Mouse (Mus musculus): Measurements from ENCODE around the gene Rprd1b. TPM values are rescaled to one million over a fixed set of nuclear protein-coding genes. Genes with fewer than 3 reads are reported as not detected.
A peak's percentile ranks its signal among the peaks of the same experiment; 100 is the strongest.

Gene Rprd1b
- total RNA-seq, 2 experiments from 2014 or later = 34.7 to 35.1 TPM

DNA sequence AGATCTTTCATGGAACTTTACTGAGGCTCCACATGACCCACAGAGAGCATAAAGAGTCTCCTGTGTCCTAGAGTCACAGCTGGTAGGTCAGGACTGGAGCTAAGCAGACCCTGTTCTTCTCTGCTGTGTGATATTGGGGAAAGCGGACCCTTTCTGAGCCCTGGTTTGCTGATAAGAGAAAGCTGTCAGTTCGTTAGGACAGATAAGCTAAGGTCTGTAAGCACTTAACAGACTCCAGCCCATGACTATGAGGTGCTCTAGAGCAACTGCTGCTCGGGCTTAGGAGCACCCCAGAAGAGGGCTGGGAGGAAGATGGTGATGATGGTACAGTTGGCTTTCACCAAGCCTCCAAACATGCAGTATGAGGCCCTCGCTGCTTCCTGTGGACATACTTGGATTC lies 90.8 kb downstream of the Rprd1b start:
- DNase-seq = no peak
- intact Hi-C loops (cut with DNase I) = no loop called here

DNA sequence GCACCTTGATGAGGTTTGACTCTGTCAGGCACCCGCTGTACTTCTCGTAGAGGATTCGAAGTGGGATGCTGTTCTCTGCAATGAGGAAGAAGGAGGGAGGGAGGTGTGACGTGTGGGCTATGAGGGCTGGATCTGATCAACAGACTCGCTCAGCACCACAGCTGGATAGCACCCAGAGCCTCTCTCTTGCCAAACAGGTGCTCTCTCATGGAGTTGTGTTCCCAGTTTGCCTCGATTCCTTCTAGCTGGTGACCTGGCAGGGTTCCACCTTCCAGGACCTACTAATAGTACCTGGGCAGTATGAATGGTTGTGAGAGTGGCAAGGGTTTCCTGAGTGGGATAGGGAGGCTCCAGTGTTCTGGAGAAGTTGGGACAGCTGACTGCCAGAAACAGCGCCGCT lies 91.9 kb downstream of the Rprd1b start:
- intact Hi-C loops (cut with DNase I) = no loop called here
- DNase-seq = no peak

DNA sequence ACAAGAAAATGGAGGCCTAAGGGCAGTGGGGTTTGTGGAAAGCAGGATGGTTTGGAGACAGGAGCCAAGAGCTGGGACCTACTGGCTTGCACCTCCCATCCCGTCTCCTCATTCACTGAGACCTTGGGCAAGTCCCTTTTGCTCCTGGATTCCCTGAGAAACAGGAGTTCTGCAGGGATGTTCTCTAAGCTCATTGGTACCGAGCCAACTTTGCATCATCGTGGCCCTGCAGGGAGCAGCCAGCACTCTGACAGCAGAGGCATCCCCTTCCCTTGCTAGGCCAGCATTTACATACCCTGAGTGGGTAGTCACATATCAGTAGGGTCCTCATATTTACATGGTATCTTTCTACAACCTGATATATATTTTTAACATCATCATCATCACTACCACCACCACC lies 92.6 kb downstream of the Rprd1b start:
- DNase-seq = no peak
- intact Hi-C loops (cut with DNase I) = no loop called here

DNA sequence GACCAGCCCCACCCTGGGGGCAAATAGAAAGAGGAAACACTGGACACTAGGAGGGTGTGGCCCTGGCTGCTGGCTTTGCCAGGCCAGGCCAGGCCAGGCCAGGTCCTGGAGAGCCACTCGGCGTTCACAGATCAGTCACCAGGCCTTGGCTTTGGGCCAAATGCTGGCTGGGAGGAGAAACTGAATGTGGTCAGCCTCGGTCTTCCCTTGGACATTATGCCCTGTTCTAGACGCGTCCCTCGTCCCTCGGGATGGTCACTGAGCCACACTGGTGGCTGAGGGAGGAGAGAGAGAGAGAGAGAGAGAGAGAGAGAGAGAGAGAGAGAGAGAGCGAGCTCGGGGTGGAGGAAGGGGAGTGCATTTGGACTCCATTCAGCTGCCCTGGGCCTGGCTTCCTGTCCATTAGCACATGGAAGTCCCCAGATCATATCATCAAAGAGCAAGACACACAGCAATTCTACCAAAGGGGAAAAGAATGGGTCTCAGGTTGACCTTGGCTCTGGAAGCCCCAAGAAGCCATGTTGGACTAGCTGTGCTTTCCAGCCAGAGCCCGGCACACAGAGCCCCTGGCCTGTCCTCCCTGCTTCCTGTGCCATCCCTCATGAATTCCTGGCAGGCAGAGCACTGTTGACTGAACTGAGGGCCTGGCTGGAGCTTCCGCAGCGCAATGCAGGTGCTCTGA lies 93.5 kb downstream of the Rprd1b start:
- peak; percentile 68 for DNase-seq
- intact Hi-C loops (cut with DNase I) = no loop called here

DNA sequence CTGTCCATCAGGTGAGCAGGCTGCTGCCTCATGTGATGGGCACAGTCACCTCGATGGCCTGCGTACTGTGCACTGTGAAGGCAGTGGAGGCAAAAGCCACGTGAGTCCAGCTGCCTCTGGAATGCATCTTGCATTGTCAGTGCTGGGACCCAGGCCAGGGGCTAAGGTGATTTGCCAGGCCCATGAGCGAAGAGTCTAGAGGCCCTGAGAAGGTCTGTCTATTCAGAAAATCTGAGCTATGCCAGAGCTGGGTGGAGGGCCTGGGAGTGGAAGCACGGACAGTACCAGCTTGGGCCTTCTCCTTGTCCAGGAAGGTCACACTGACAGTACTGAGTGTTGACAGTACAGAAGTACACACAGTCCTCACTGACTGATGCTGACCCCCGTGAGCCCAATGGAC lies 94.5 kb downstream of the Rprd1b start:
- intact Hi-C loops (cut with DNase I) = no loop called here
- no peak for DNase-seq

DNA sequence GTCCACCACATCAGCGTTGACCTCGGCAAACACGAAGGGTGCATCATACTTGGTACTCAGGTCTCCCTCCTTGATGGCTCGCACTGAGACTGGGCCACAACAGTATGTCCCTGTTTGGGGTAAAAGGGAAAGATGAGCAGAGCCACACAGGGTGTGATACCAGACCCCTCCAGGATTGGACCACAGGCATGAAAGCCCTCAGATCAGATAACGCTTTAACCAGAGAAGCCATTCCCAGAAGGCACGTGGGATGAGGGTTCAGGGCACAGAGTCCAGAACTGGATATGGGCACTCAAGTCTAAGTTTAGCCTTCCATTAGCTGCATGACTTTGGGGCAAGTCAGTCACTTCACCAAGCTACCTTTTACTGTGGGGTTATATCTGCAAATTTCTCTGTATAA lies 98.9 kb downstream of the Rprd1b start:
- no peak for DNase-seq
- intact Hi-C loops (cut with DNase I) = no loop called here

DNA sequence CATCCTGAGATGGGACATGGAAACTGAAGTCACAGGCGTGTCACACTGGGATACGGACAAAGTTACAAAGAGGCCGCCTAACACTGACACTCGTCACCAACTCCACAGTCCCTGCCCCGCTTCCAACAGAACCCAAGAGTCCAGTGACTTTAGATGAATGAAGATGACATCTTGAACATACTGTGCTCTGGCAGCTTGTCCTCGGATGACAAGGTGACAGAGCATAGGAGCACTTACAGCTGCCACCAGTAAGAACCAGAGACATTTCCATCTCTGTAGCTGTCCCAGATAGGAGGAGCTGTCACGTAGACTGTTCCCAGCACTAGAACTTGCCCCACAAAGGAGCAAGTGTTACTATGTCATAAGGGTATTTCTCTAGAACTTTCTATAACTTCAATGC lies 99.6 kb downstream of the Rprd1b start:
- DNase-seq = no peak
- intact Hi-C loops (cut with DNase I) = no loop called here

DNA sequence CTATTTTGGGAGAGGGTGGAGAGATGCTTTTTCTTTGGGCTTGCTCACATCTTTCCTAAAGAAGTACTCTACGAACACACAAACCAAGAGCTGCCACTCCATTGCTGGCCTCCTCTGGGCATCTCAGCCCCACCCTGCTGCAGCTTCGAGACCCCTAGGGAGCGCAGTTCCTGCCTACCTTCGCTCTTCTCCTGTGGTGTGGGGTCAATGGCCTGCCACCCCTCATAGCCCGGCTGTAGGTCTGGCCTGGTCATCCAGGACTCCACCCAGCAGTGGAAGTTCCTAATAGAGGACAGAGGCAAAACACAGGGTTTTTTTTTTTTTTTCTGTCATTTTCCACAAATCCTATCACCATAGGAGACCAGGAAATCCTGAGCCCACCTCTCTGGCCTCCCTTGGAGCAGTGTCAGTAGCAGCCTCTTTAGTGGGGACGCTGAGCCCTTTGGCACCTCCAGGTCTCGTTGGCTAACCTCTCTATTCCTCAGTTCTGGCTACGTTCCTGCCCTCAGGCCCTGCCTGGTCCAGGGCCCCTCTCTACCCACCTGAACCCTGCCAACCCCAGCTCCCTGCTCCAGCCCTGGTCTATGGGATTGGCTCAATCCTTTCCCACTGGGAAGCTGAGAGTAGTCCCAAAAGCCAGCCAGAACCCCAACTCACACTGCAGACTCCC lies 100.3 kb downstream of the Rprd1b start:
- no peak for DNase-seq
- intact Hi-C loops (cut with DNase I) = no loop called here

DNA sequence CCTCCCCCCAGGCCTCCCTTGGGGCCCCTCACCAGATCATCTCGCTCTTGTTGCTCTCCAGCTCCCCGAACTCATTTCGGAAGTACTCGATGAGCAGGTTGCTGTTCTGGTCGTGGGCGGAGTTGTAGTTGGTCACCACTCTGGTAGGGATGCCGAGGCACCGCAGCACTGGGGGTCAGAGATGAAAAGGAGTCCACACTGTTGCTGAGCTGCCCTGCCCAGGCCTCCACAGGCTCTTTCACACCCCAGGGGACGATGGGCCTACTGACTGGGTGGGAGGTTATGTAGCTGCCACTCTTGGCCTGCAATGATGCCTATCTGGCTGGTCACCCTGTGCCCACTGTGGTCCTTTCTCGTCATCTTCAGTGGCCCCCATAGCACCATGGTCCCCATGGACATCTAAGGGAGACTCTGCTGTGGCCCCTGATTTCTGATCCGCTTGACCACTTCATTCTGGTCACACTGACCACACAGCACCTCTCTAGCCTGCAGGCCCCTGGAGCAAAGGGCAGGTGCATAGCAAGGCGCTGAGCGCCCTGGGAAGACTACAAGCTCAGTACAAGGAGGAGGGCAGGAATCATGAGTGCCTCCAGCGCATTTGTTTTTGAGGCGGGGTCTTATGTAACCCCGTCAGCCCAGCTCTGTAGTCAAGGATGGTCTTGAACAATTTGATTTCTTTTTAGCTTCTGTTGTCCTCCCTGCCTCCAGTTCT lies 101.2 kb downstream of the Rprd1b start:
- intact Hi-C loops (cut with DNase I) = no loop called here
- DNase-seq = no peak

DNA sequence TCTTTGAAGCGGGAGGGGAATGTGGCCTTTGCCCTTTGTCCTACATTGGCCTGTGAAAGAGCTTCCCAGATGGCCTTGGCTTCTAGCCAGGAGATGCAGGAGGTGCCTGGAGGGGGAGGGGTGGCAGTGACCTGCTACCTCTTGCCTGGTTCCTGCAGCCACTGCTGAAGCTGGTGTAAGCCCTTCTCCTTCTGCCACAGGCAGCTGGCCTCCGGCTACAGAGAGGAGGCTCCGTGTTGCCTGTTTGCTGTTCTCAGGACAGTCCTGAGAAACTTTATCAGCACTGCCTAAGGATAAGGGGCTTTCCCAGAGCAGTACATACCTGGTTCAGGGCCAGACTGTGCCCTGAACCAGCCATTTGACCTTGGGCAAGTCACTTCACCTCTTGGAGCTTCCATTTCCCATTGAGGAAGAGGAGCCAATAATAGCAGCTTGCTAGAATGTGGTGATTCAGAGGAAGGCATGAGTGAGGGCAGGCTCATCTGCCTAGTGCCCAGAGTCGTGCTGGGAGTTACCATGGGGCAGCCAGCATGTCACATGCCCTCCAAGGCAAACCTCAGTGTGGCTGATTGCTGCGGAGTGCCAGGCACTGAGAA lies 102.2 kb downstream of the Rprd1b start:
- intact Hi-C loops (cut with DNase I) = no loop called here
- DNase-seq = peak; percentile 61

DNA sequence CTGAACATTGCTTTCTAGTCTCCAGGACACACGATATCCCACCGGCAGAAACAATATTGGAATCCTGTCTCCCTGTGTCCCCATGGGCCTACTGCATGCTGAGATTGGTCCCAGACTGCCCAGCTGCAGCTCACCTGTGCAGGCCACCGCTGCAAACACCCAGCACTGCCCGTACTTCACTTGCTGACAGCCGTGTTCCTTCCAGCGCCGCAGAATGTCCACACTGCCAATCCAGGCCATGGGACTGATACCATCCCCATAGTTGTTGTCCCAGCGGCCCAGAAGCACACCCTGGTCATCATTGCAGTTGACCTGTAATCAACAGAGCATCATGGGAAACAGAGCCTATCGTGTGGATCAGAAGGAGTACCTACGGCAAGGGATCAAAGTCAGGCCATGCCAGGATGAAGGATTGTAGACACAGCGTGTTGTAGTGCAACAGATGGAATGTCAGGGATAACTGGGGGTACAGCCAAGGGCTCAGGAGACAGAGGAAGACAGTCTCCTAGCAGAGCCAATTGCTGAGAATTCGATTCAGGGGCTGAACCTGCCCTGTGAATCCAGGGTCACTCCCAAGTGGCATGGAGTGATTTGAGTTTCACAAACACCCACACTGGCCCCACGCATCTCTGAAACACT lies 103.0 kb downstream of the Rprd1b start:
- DNase-seq = no peak
- intact Hi-C loops (cut with DNase I) = no loop called here

DNA sequence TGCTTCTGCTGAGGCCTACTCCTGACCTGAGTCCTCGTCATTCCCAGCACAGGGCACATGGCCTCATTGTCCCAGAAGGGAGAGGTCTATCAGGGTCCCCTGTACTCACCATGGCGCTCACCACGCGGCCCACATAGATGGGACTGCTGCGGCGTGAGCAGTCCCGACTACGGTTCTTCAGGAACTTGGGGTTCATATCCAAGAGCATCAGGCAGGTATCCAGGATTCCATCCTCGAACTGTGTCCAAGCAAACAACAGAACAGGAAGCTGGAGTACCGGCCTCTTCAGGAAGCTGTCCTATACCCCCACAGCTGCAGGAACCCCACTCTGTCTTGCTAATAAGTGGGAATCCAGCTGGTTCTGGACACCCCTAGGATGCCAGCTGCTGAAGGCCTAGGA lies 104.0 kb downstream of the Rprd1b start:
- no peak for DNase-seq
- intact Hi-C loops (cut with DNase I) = no loop called here

DNA sequence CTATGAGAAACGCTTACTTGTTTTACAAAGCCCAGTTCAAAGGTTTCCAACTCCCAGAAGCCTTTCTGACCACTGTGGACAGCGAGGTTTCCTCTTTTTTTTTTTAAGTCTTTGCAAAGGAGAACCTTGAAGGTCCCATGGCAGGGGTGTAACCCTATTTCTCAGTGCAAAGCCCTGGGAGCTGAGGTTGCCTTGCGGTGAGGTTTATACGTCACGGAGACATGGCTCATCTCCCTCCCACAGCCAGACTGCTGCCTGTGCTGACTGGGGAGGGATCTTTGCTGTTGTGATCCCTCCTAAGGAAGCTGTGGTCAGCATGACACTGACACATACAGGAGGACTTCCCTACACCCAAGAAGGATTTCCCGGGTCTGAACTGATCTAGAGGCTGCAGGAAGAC lies 104.8 kb downstream of the Rprd1b start:
- intact Hi-C loops (cut with DNase I) = no loop called here
- no peak for DNase-seq

DNA sequence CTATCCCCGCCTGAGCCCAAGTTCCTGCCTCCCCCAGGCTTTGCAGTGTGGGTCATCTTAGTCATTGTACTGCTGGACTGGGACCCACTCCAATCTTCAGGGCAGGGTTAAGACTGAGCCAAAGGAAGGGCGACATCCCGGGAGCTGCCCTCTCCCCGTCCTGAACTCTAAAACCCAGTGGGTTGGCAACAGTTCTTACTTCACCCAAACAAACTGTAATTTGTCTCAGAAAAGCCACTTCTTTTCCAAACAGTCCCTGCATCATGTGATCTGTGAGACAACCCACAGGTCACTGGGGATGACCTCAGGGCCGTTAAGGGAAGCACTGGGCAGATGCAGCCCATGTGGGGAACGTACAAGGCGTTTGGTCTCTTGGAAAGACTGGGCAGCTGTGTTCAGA lies 107.9 kb downstream of the Rprd1b start:
- no peak for DNase-seq
- intact Hi-C loops (cut with DNase I) = no loop called here

DNA sequence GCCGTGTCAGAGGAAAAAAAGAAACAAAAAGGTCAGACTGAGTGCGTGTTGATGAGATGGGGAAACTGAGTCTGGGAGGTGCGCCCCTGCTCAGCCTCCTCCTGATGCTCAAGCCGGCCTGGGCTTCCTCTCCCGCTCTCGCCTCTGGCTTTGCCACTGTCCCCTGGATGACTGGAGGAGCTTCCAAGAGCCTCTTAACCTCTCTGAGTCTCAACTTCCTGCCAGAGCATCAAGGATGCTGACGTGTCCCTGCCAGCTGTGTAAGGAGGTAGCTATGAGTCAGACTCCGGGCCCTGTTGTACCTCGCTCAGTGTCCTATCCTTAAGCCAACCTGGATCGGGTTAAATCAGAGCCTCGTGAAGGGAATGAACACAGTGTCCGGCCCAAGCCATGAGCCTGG lies 109.5 kb downstream of the Rprd1b start:
- intact Hi-C loops (cut with DNase I) = no loop called here
- no peak for DNase-seq

DNA sequence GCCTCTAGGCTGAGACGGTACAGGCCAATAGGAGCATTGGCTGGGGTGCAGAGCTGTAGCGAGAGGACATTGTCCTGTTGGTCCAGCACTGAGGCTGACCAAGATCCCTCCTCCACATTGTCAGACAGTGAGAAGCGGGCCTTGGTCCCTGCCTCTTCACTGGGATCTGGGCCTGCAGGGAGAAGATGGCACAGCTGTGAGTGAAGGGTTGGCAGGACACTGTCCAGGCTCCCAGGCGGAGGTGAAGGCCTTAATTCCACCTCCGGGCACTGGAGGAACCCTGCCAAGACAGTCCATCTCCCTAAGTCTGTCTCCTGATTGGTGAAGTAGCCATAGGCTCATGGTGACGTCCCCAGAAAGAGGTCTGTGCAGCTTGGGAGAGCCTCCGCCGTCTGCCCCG lies 110.5 kb downstream of the Rprd1b start:
- DNase-seq = no peak
- intact Hi-C loops (cut with DNase I) = no loop called here

DNA sequence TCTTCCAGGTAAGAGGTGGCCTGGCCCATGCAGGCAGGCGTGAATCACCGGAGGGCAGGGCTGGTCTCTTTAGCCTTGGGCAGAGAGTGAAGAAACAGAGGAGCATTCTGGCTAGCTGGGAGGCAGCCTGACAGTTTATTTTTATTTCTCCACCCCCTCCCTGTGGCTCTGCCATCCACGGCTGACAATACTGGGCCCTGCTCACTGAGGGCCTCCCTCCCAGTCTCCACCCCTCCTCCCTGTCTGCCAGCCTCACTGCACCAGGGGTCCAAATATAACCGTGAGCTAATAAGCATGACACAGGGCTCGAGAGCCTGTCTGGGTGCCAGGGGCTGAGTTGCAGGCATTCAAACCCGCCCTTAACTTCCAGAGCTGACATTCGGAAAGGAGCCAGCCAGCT lies 111.3 kb downstream of the Rprd1b start:
- DNase-seq = peak; percentile 72
- intact Hi-C loops (cut with DNase I) = no loop called here

DNA sequence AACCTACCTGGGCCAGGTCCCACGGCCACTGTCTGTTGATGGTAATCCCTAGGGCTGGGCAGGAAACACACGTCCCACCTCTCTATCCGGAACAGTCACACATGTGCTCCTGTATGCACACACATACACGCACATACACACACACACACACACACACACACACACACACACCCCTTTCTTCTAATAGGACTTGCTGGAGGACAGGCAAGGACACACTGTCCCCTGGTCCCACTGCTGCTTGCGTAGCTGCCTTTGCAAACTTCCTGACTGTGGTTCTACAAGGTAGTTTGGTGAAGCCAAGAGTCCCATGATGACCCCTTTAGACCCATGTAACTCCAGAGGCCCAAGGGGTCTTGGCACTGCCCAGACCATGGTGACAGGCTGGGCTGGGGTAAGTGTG lies 112.4 kb downstream of the Rprd1b start:
- intact Hi-C loops (cut with DNase I) = no loop called here
- no peak for DNase-seq

DNA sequence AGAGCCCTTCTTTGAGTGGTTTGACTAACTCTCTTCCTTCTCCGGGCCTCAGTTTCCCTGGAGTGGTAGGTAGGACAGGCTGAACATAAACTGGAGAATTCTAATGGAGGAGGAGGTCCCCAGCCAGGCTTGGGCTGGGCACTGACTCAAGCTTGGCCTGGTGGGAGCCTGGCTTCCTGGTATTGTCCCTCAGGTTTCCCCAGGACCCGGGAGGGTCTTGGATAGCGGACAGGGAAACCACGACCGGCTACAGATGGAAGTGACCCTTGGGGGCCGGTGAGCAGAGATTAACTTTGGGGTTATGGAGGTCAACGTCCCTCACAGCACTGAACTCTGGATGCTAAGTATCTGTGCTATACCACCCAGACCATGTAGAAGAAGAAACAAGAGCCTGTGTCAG lies 113.0 kb downstream of the Rprd1b start:
- no peak for DNase-seq
- intact Hi-C loops (cut with DNase I) = no loop called here

DNA sequence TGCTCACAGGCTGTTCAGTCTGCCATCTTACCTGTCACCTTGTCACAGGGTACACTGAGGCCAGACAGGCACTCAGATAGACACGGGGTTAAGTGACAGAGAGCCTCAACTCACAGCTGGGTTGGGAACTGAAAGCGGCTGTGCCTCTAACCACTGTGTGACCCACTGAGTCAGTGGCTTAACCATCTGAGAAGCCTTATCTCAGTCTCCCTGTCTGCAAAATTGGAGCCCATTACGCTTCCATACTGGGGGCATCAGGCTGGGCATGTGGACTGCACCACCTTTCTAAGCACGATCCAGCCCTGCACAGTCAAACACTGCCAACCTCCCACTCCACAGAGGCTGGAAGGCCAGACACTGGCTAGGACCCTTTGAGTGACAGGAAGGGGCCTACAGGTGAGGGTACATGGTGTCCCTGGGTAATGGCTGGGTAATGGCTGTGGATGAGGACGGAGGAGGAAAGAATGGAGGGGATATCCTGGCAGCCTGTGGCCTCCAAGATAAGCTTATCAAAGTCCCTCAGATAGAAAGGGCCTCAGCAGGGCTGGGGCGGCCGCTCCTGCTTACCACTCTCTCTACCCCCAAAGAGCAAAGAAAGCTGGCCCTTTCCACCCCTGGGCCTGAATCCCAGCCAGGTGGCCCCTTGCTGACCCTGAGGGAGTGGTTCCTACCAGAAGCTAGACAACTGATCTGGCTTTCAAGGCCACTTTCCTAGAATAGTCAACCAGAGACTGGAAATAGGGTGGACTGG lies 113.6 kb downstream of the Rprd1b start:
- intact Hi-C loops (cut with DNase I) = no loop called here
- DNase-seq = no peak

DNA sequence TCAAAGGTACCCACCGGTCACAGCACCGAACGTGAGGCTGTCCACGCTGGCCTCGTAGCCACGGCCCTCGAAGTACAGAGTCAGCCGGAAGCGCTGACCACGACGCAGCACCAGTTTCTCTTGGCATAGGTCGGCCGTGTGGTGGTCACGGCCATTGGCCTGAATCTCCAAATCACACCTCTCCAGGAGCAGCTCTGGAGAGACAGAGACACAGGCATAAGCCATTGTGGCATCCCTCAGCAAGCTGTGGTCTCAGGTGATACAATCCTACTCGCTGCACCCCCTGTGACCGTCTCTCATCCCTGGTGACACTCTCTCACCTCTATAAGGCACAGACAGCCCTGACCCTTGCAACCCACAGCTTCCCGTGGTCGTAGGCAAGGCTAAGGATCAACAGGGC lies 114.7 kb downstream of the Rprd1b start:
- intact Hi-C loops (cut with DNase I) = no loop called here
- DNase-seq = no peak

All from left cerebral cortex, postnatal 4 days (tissue).